Mouse (Mus musculus) limb, embryonic 12.5 days (tissue): Measurements from ENCODE around the gene Eml6. TPM values are rescaled to one million over a fixed set of nuclear protein-coding genes. Genes with fewer than 3 reads are reported as not detected.
A peak's percentile ranks its signal among the peaks of the same experiment; 100 is the strongest.
"Not testable (repeated sequence)": the region's sequence is repeated elsewhere in the genome, so short reads cannot be mapped to it uniquely, and the experiment has no call there.

Experiments used
- ATAC-seq: fragments of 200-750 bp; cut with Nextera tagmentation; 2 replicates; pipeline ENCODE4 v1.8.0; 2017; ENCODE audit warnings: low read depth, moderate TSS enrichment; ENCODE audit not compliant: insufficient number of reproducible peaks, insufficient read depth, low FRiP score, low TSS enrichment
- H3K27ac ChIP-seq: fragments of 300-500 bp; sonication (generic); 2 replicates; pipeline ENCODE4 v1.5.1; 2016; ENCODE audit warnings: mild to moderate bottlenecking, moderate library complexity
- H3K27me3 ChIP-seq: fragments of 300-500 bp; sonication (generic); 2 replicates; pipeline ENCODE4 v1.6.1; 2016; ENCODE audit warnings: mild to moderate bottlenecking, moderate library complexity
- H3K36me3 ChIP-seq: fragments of 300-500 bp; sonication (generic); 2 replicates; pipeline ENCODE4 v1.6.1; 2016; ENCODE audit warnings: mild to moderate bottlenecking, moderate library complexity
- H3K4me1 ChIP-seq: fragments of 300-500 bp; sonication (generic); replicated peaks from 2 replicates; pipeline ENCODE4 v1.6.1; 2016
- H3K4me2 ChIP-seq: fragments of 300-500 bp; sonication (generic); 2 replicates; pipeline ENCODE4 v1.6.1; 2016; ENCODE audit warnings: mild to moderate bottlenecking, moderate library complexity
- H3K4me3 ChIP-seq: fragments of 300-500 bp; sonication (generic); replicated peaks from 2 replicates; pipeline ENCODE4 v1.5.1; 2016; ENCODE audit warnings: mild to moderate bottlenecking
- H3K9ac ChIP-seq: fragments of 300-500 bp; sonication (generic); replicated peaks from 2 replicates; pipeline ENCODE4 v1.6.1; 2016; ENCODE audit warnings: mild to moderate bottlenecking, moderate library complexity
- H3K9me3 ChIP-seq: fragments of 300-500 bp; sonication (generic); 2 replicates; pipeline ENCODE4 v1.6.1; 2016; ENCODE audit warnings: mild to moderate bottlenecking, moderate library complexity
- WGBS: fragments of 180-500 bp; shearing (Covaris S2); methylation state at CpG from one replicate; pipeline ENCODE4 v1.1.7; 2016; 5-methylcytosine and 5-hydroxymethylcytosine counted together
- polyA plus RNA-seq: library from polyadenylated mRNA; unstranded; fragments of >200 nt; fragmentation: Nextera tagmentation; extraction: Ambion mirVana; gene quantifications from 2 replicates; pipeline ENCODE4 v1.2.1, GENCODE M21; 2016

The Eml6 gene
- polyA plus RNA-seq, 1 experiment from 2014 or later: 1.4 TPM

GRCm38 (mm10) chr11:29909330-29909729 lies 116.5 kb downstream of the Eml6 start:
- Histone ChIP-seq H3K4me3 (no peak overlapping the region), H3K36me3 (no peaks in the 10 kb centered on the region), H3K27ac (no peak overlapping the region), H3K4me2 (no peak overlapping the region), H3K9me3 (no peaks in the 10 kb centered on the region), H3K4me1 (no peaks in the 10 kb centered on the region), H3K9ac (no peak overlapping the region), H3K27me3 (no peaks in the 10 kb centered on the region)
- no peak for ATAC-seq

- 16% methylated on average over 1 of the region's 1 CpGs for WGBS
- peak; percentile 47 for ATAC-seq
Observed at GRCm38 (mm10) chr11:29885160-29885559, 140.7 kb downstream of the Eml6 start.

DNA sequence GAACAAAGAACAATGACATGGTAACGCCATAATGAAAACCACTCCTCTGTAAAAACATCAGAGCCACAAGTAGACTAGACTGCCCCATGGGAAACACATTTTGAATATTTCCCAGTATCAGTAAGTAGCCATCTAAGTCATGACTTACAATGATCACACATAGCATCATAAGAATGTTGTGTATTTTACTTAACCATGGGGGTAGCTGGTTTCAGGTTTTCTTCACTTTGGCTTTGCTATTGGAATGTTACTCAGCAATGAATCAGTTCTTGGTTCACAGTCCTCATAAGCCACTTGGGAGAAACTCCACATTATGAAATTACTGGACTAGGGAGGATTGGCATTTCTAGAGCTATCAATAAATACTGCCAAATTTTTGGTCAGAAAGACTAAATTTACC lies 141.5 kb downstream of the Eml6 start:
- Histone ChIP-seq H3K27ac (no peak overlapping the region), H3K36me3 (no peaks in the 10 kb centered on the region), H3K9ac (no peak overlapping the region), H3K27me3 (no peaks in the 10 kb centered on the region), H3K4me2 (no peak overlapping the region), H3K4me1 (no peaks in the 10 kb centered on the region), H3K9me3 (no peaks in the 10 kb centered on the region), H3K4me3 (no peak overlapping the region)
- ATAC-seq: no peak
- WGBS: 84% methylated on average over 1 of the region's 1 CpGs

More at GRCm38 (mm10) chr11:29885160-29885559, 140.7 kb downstream of the Eml6 start:
- Histone ChIP-seq H3K9ac (no peak overlapping the region), H3K4me1 (no peaks in the 10 kb centered on the region), H3K27ac (no peak overlapping the region), H3K9me3 (no peaks in the 10 kb centered on the region), H3K36me3 (no peaks in the 10 kb centered on the region), H3K4me2 (no peak overlapping the region), H3K27me3 (no peaks in the 10 kb centered on the region), H3K4me3 (no peak overlapping the region)

- Histone ChIP-seq H3K4me2 (no peak overlapping the region), H3K36me3 (no peaks in the 10 kb centered on the region), H3K9ac (no peak overlapping the region), H3K27ac (no peak overlapping the region), H3K4me1 (no peaks in the 10 kb centered on the region), H3K4me3 (no peak overlapping the region), H3K9me3 (no peaks in the 10 kb centered on the region), H3K27me3 (no peaks in the 10 kb centered on the region)
- whole genome bisulfite sequencing: 79% methylated on average over 4 of the region's 4 CpGs
- ATAC-seq: no peak
Observed at GRCm38 (mm10) chr11:29883024-29883423, 142.8 kb downstream of the Eml6 start.

DNA sequence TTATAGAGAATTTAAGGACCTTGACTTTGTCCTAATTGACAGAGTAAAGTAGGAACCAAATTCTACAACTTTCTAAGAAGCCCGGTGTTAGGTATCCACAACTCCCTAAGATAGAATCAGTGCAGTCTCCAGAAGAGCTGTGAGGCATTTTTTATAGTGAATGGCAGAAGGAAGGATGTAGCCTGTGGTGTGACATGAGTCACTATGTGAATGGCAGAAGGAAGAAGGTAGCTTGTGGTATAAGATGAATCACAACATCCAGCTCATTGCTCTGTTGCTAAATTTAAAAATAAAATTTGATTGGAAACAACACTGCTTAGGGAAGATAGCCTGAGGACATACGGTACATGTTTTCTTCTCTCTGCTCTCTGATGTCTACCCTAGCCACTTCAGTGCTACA lies 146.2 kb downstream of the Eml6 start:
- H3K4me2 ChIP-seq: no peak overlapping the region
- WGBS: 90% methylated on average over 2 of the region's 2 CpGs
- ATAC-seq: no peak
- no peaks in the 10 kb centered on the region for H3K4me1 ChIP-seq
- no peaks in the 10 kb centered on the region for H3K36me3 ChIP-seq
- no peak overlapping the region for H3K4me3 ChIP-seq
- H3K27ac ChIP-seq: no peak overlapping the region
- H3K27me3 ChIP-seq: no peaks in the 10 kb centered on the region
- H3K9ac ChIP-seq: no peak overlapping the region
- no peaks in the 10 kb centered on the region for H3K9me3 ChIP-seq

GRCm38 (mm10) chr11:29877981-29878380 lies 147.9 kb downstream of the Eml6 start:
- H3K4me2 ChIP-seq: no peak overlapping the region
- H3K27ac ChIP-seq: no peak overlapping the region
- H3K4me1 ChIP-seq: no peaks in the 10 kb centered on the region
- H3K9ac ChIP-seq: no peak overlapping the region
- no peak for ATAC-seq
- H3K36me3 ChIP-seq: no peaks in the 10 kb centered on the region
- H3K27me3 ChIP-seq: no peaks in the 10 kb centered on the region
- H3K4me3 ChIP-seq: no peak overlapping the region
- no peaks in the 10 kb centered on the region for H3K9me3 ChIP-seq
- 93% methylated on average over 1 of the region's 1 CpGs for WGBS

GRCm38 (mm10) chr11:29877280-29877679 lies 148.6 kb downstream of the Eml6 start:
- no peaks in the 10 kb centered on the region for H3K36me3 ChIP-seq
- WGBS: 58% methylated on average over 3 of the region's 3 CpGs
- H3K4me2 ChIP-seq: no peak overlapping the region
- H3K27ac ChIP-seq: no peak overlapping the region
- no peak overlapping the region for H3K4me3 ChIP-seq
- ATAC-seq: no peak
- no peaks in the 10 kb centered on the region for H3K27me3 ChIP-seq
- no peaks in the 10 kb centered on the region for H3K4me1 ChIP-seq
- H3K9ac ChIP-seq: no peak overlapping the region
- H3K9me3 ChIP-seq: no peaks in the 10 kb centered on the region

GRCm38 (mm10) chr11:29874781-29875180 lies 151.1 kb downstream of the Eml6 start:
- not testable (repeated sequence) for H3K4me1 ChIP-seq, H3K4me3 ChIP-seq, H3K27me3 ChIP-seq, ATAC-seq, H3K9me3 ChIP-seq, H3K4me2 ChIP-seq, H3K27ac ChIP-seq, H3K9ac ChIP-seq, H3K36me3 ChIP-seq
- WGBS: 90% methylated on average over 1 of the region's 1 CpGs

- no peak overlapping the region for H3K27ac ChIP-seq
- no peak overlapping the region for H3K9ac ChIP-seq
- H3K9me3 ChIP-seq: no peaks in the 10 kb centered on the region
- H3K4me3 ChIP-seq: no peak overlapping the region
- no peaks in the 10 kb centered on the region for H3K27me3 ChIP-seq
- H3K4me2 ChIP-seq: no peak overlapping the region
- no peak for ATAC-seq
- no peaks in the 10 kb centered on the region for H3K4me1 ChIP-seq
- H3K36me3 ChIP-seq: no peaks in the 10 kb centered on the region
- WGBS: 89% methylated on average over 2 of the region's 2 CpGs
Observed at GRCm38 (mm10) chr11:29870174-29870573, 155.7 kb downstream of the Eml6 start.

DNA sequence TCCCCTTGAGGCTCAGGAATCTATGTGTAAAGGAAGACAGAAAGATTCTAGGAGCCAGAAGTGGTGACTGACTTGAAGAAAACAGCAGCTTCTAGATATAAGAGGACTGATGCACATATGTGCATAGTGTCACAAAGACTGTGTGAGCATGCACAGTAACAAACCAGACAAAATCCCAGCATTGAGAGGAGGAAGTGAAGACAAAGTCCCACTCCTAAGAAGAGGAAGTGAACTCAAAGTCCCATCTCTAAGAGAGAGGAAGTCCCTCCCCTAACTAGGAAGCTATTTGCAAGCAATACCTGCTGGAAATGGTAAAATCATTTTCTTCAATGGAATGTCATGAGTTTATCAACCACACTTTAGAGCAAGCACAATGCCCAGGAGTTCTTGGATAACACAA lies 161.6 kb downstream of the Eml6 start:
- H3K27ac ChIP-seq: no peak overlapping the region

GRCm38 (mm10) chr11:29861750-29862397 lies 164.0 kb downstream of the Eml6 start:
- H3K9ac ChIP-seq: no peak overlapping the region
- no peak overlapping the region for H3K27ac ChIP-seq
- no peak for ATAC-seq
- no peaks in the 10 kb centered on the region for H3K9me3 ChIP-seq
- H3K4me3 ChIP-seq: no peak overlapping the region
- H3K27me3 ChIP-seq: no peaks in the 10 kb centered on the region
- no peaks in the 10 kb centered on the region for H3K4me1 ChIP-seq
- 44% methylated on average over 2 of the region's 2 CpGs for WGBS
- no peaks in the 10 kb centered on the region for H3K36me3 ChIP-seq
- no peak overlapping the region for H3K4me2 ChIP-seq

More for the DNA sequence above, 161.6 kb downstream of the Eml6 start:
- H3K4me2 ChIP-seq: no peak overlapping the region
- no peaks in the 10 kb centered on the region for H3K36me3 ChIP-seq
- no peak overlapping the region for H3K9ac ChIP-seq
- H3K4me3 ChIP-seq: no peak overlapping the region
- no peaks in the 10 kb centered on the region for H3K27me3 ChIP-seq
- no peaks in the 10 kb centered on the region for H3K9me3 ChIP-seq
- H3K4me1 ChIP-seq: no peaks in the 10 kb centered on the region
- no peak for ATAC-seq

DNA sequence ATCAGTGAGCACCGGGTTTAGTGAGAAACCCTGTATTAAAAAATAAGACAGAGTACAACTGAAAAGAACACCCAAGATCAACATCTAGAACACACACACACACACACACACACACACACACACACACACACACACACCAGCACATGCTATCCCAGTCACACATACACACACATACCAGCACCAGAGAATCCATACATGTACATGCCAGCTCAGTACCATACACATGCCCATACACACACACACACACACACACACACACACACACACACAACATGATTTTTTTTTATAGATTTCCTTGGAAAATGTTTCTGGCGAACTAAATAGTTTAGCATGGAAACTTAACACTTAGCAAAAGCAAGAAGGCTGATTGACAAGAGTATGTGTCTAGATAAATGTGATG lies 164.8 kb downstream of the Eml6 start:
- no peaks in the 10 kb centered on the region for H3K9me3 ChIP-seq
- H3K36me3 ChIP-seq: no peaks in the 10 kb centered on the region
- H3K4me1 ChIP-seq: no peaks in the 10 kb centered on the region
- H3K27me3 ChIP-seq: no peaks in the 10 kb centered on the region
- ATAC-seq: no peak
- H3K9ac ChIP-seq: no peak overlapping the region
- H3K4me2 ChIP-seq: no peak overlapping the region
- no peak overlapping the region for H3K27ac ChIP-seq
- WGBS: 81% methylated on average over 2 of the region's 2 CpGs
- no peak overlapping the region for H3K4me3 ChIP-seq
